In genomic region chr11:73078615-73079014, GRCm38 (mm10) we compare ENCODE assay signal across 16 mouse cellular contexts. TPM values are rescaled to one million over a fixed set of nuclear protein-coding genes. Genes with fewer than 3 reads are reported as not detected.
"Had no signal": no experiment of that assay in that cellular context is flagged by ENCODE, and none has a peak within 500 bp of the region (broad histone marks: within the 10 kb centered on the region; RNA-seq: fewer than 3 reads in every experiment).

No protein-coding gene starts in this region.

- DNase-seq: liver, postnatal 0 days; lung, adult 2 months; lung, postnatal 14 days; lung, postnatal 36 days; midbrain, embryonic 14.5 days; right cerebral cortex, postnatal 14 days; thymus, adult 18-20 months; thymus, postnatal 14 days; thymus, postnatal 36 days had no signal

- H3K9ac ChIP-seq: liver, postnatal 0 days; lung, embryonic 15.5 days; midbrain, embryonic 12.5 days; neural tube, embryonic 12.5 days had no signal

- H3K4me2 ChIP-seq: lung, embryonic 15.5 days; midbrain, embryonic 12.5 days; neural tube, embryonic 12.5 days had no signal

- ATAC-seq: liver, postnatal 0 days; lung, postnatal 0 days; midbrain, embryonic 16.5 days had no signal

- H3K4me1 ChIP-seq: lung, embryonic 15.5 days; midbrain, embryonic 12.5 days; neural tube, embryonic 12.5 days had no signal

- H3K27ac ChIP-seq: lung, embryonic 15.5 days; macrophage; midbrain, embryonic 12.5 days; neural tube, embryonic 12.5 days had no signal

- H3K9me3 ChIP-seq: lung, embryonic 15.5 days; megakaryocyte, embryonic 14.5 days; midbrain, embryonic 12.5 days; neural tube, embryonic 12.5 days had no signal

- H3K4me3 ChIP-seq: lung, embryonic 15.5 days; megakaryocyte, embryonic 14.5 days; midbrain, embryonic 12.5 days; neural tube, embryonic 12.5 days had no signal

- H3K27me3 ChIP-seq: lung, embryonic 15.5 days; megakaryocyte, embryonic 14.5 days; midbrain, embryonic 12.5 days; neural tube, embryonic 12.5 days had no signal

RNA-seq across cellular contexts. Expression of gene Camkk1, which starts 59.8 kb away (rescaled TPM):
- polyA plus RNA-seq: macrophage had no signal
